Mouse (Mus musculus) heart, adult 9 months (tissue): ENCODE results near the gene Bckdhb.
A peak's percentile ranks its signal among the peaks of the same experiment; 100 is the strongest.

Experiments used
- DNase-seq, 2 experiments: peaks; one replicate each; pipeline ENCODE4 v3.0.0; 2022; ENCODE audit warnings: low spot score in 2 of 2

The Bckdhb gene

GRCm38 (mm10) chr9:84107045-84107813, 182.3 kb downstream of the Bckdhb start:
- no peak for DNase-seq

GRCm38 (mm10) chr9:84108534-84108933, 183.6 kb downstream of the Bckdhb start:
- DNase-seq, result no peak

- DNase-seq, result no peak
These were observed 185.0 kb downstream of the Bckdhb start for GRCm38 (mm10) chr9:84109777-84110478.

GRCm38 (mm10) chr9:84110616-84111015, 185.7 kb downstream of the Bckdhb start:
- DNase-seq, result no peak

- no peak for DNase-seq
These were observed 187.4 kb downstream of the Bckdhb start for GRCm38 (mm10) chr9:84112319-84112718.

- DNase-seq, result no peak
These were observed 188.1 kb downstream of the Bckdhb start for GRCm38 (mm10) chr9:84112842-84113568.

- DNase-seq, result no peak
These were observed 189.3 kb downstream of the Bckdhb start for GRCm38 (mm10) chr9:84114254-84114653.

GRCm38 (mm10) chr9:84117337-84117736, 192.4 kb downstream of the Bckdhb start:
- DNase-seq, result no peak

- DNase-seq, result peak; percentile 26 to 40
These were observed 200.1 kb downstream of the Bckdhb start for GRCm38 (mm10) chr9:84124996-84125395.

GRCm38 (mm10) chr9:84130338-84130737, 205.4 kb downstream of the Bckdhb start:
- no peak for DNase-seq

- no peak for DNase-seq
These were observed 210.1 kb downstream of the Bckdhb start for GRCm38 (mm10) chr9:84135062-84135461.

GRCm38 (mm10) chr9:84137192-84137591, 212.2 kb downstream of the Bckdhb start:
- no peak for DNase-seq

- DNase-seq, result no peak
These were observed 223.2 kb downstream of the Bckdhb start for GRCm38 (mm10) chr9:84148124-84148523.
